Mouse (Mus musculus): ENCODE results near the gene Heatr4. TPM values are rescaled to one million over a fixed set of nuclear protein-coding genes. Genes with fewer than 3 reads are reported as not detected.

Gene Heatr4
- polyA plus RNA-seq, 1 experiment from 2014 or later: not detected

- no peaks in the 10 kb centered on the region for H3K36me3 ChIP-seq (ENCODE audit: control insufficient read depth, insufficient read depth, low read length)
- H3K9me3 ChIP-seq (ENCODE audit: control insufficient read depth, low read length): no peaks in the 10 kb centered on the region
- H3K27me3 ChIP-seq (ENCODE audit: control insufficient read depth, insufficient read depth, low read length): no peaks in the 10 kb centered on the region
- H3K4me2 ChIP-seq (ENCODE audit: low read depth, low read length): no peak overlapping the region
- no peak for ATAC-seq (ENCODE audit: low read depth)
- H3K27ac ChIP-seq (ENCODE audit: low read depth, low read length): no peak overlapping the region
- WGBS: 79% methylated on average over 9 of the region's 9 CpGs
- H3K4me3 ChIP-seq (ENCODE audit: low read depth, low read length): no peak overlapping the region
- no peaks in the 10 kb centered on the region; the same call in 1 of the 2 replicates for H3K4me1 ChIP-seq (ENCODE audit: control insufficient read depth, insufficient read depth, low read length)
- H3K9ac ChIP-seq (replicated peaks; ENCODE audit: low read depth, low read length): no peak overlapping the region
These were observed 67.8 kb downstream of the Heatr4 start for GRCm38 (mm10) chr12:83916884-83917283.

DNA sequence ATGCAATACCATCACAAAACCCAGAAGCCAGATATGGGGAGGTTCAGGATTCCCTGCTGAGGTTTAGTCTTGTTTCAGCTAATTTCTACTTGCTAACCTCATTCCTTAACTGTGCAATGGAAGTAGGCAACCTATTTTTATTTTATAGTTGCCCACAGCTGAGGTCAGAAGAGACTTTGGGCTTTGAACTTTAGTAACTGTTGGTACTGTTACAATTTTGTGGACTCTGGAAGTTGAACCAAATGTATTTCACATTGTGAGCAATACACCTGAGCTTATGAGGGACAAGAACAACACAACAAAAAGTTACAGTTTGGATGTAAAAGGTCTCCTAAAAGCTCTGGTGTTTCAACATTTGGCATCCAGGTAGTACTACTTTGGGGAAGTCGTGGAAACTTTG is 69.9 kb downstream of the Heatr4 start:
- no peak for ATAC-seq (ENCODE audit: low read depth)
- no peaks in the 10 kb centered on the region for H3K36me3 ChIP-seq (ENCODE audit: control insufficient read depth, insufficient read depth, low read length)
- H3K4me1 ChIP-seq (ENCODE audit: control insufficient read depth, insufficient read depth, low read length): no peaks in the 10 kb centered on the region
- no peaks in the 10 kb centered on the region for H3K9me3 ChIP-seq (ENCODE audit: control insufficient read depth, low read length)
- H3K27me3 ChIP-seq (ENCODE audit: control insufficient read depth, insufficient read depth, low read length): no peaks in the 10 kb centered on the region
- no peak overlapping the region for H3K4me2 ChIP-seq (ENCODE audit: low read depth, low read length)
- WGBS: 85% methylated on average over 1 of the region's 1 CpGs
- H3K4me3 ChIP-seq (ENCODE audit: low read depth, low read length): no peak overlapping the region
- H3K27ac ChIP-seq (ENCODE audit: low read depth, low read length): no peak overlapping the region
- no peak overlapping the region for H3K9ac ChIP-seq (replicated peaks; ENCODE audit: low read depth, low read length)

GRCm38 (mm10) chr12:83914202-83914740 is 70.4 kb downstream of the Heatr4 start:
- WGBS: 92% methylated on average over 4 of the region's 4 CpGs
- no peak for ATAC-seq (ENCODE audit: low read depth)
- no peak overlapping the region for H3K27ac ChIP-seq (ENCODE audit: low read depth, low read length)

GRCm38 (mm10) chr12:83910451-83910850 is 74.2 kb downstream of the Heatr4 start:
- no peak overlapping the region for H3K4me2 ChIP-seq (ENCODE audit: low read depth, low read length)
- no peaks in the 10 kb centered on the region for H3K27me3 ChIP-seq (ENCODE audit: control insufficient read depth, insufficient read depth, low read length)
- no peak overlapping the region for H3K27ac ChIP-seq (ENCODE audit: low read depth, low read length)
- H3K36me3 ChIP-seq (ENCODE audit: control insufficient read depth, insufficient read depth, low read length): no peaks in the 10 kb centered on the region
- H3K4me3 ChIP-seq (ENCODE audit: low read depth, low read length): no peak overlapping the region
- no peaks in the 10 kb centered on the region for H3K4me1 ChIP-seq (ENCODE audit: control insufficient read depth, insufficient read depth, low read length)
- no peak for ATAC-seq (ENCODE audit: low read depth)
- WGBS: 94% methylated on average over 2 of the region's 2 CpGs
- H3K9ac ChIP-seq (replicated peaks; ENCODE audit: low read depth, low read length): no peak overlapping the region
- no peaks in the 10 kb centered on the region for H3K9me3 ChIP-seq (ENCODE audit: control insufficient read depth, low read length)

More at GRCm38 (mm10) chr12:83914202-83914740, 70.4 kb downstream of the Heatr4 start:
- no peaks in the 10 kb centered on the region for H3K36me3 ChIP-seq (ENCODE audit: control insufficient read depth, insufficient read depth, low read length)
- H3K27me3 ChIP-seq (ENCODE audit: control insufficient read depth, insufficient read depth, low read length): no peaks in the 10 kb centered on the region
- no peaks in the 10 kb centered on the region for H3K9me3 ChIP-seq (ENCODE audit: control insufficient read depth, low read length)
- H3K4me3 ChIP-seq (ENCODE audit: low read depth, low read length): no peak overlapping the region
- no peaks in the 10 kb centered on the region for H3K4me1 ChIP-seq (ENCODE audit: control insufficient read depth, insufficient read depth, low read length)
- H3K9ac ChIP-seq (replicated peaks; ENCODE audit: low read depth, low read length): no peak overlapping the region
- H3K4me2 ChIP-seq (ENCODE audit: low read depth, low read length): no peak overlapping the region

Other genes starting within 250 kb of the Heatr4 start
- 0.20 and 0.24 TPM in 2 replicates for gene Papln, start 221.2 kb downstream of the Heatr4 start, polyA plus RNA-seq (2014; fragmentation: Nextera tagmentation; extraction: Ambion mirVana)
- gene Numb, start 62.9 kb downstream of the Heatr4 start, polyA plus RNA-seq (2014; fragmentation: Nextera tagmentation; extraction: Ambion mirVana): 16.1 and 19.4 TPM in 2 replicates
- 10.5 and 12.6 TPM in 2 replicates for gene Riox1, start 34.2 kb downstream of the Heatr4 start, polyA plus RNA-seq (2014; fragmentation: Nextera tagmentation; extraction: Ambion mirVana)
- 11.3 and 13.7 TPM in 2 replicates for gene Acot2, start 3.0 kb upstream of the Heatr4 start, polyA plus RNA-seq (2014; fragmentation: Nextera tagmentation; extraction: Ambion mirVana)
- 93.6 and 93.9 TPM in 2 replicates for gene Acot1, start 24.6 kb upstream of the Heatr4 start, polyA plus RNA-seq (2014; fragmentation: Nextera tagmentation; extraction: Ambion mirVana)
- gene Acot4, start 53.5 kb upstream of the Heatr4 start, polyA plus RNA-seq (2014; fragmentation: Nextera tagmentation; extraction: Ambion mirVana): 0.47 and 0.59 TPM in 2 replicates
- gene Gm49366, start 54.1 kb upstream of the Heatr4 start, polyA plus RNA-seq (2014; fragmentation: Nextera tagmentation; extraction: Ambion mirVana): not detected in 2 replicates
- 1.8 TPM in 2 replicates for gene Acot3, start 67.3 kb upstream of the Heatr4 start, polyA plus RNA-seq (2014; fragmentation: Nextera tagmentation; extraction: Ambion mirVana)
- 0.21 and 0.25 TPM in 2 replicates for gene Acot5, start 84.5 kb upstream of the Heatr4 start, polyA plus RNA-seq (2014; fragmentation: Nextera tagmentation; extraction: Ambion mirVana)
- gene Acot6, start 115.8 kb upstream of the Heatr4 start, polyA plus RNA-seq (2014; fragmentation: Nextera tagmentation; extraction: Ambion mirVana): 1.3 and 1.9 TPM in 2 replicates
- 6.8 and 6.9 TPM in 2 replicates for gene Dnal1, start 129.5 kb upstream of the Heatr4 start, polyA plus RNA-seq (2014; fragmentation: Nextera tagmentation; extraction: Ambion mirVana)
- 3.4 and 3.9 TPM in 2 replicates for gene Pnma1, start 163.6 kb upstream of the Heatr4 start, polyA plus RNA-seq (2014; fragmentation: Nextera tagmentation; extraction: Ambion mirVana)
- 4.2 and 4.5 TPM in 2 replicates for gene Elmsan1, start 234.0 kb upstream of the Heatr4 start, polyA plus RNA-seq (2014; fragmentation: Nextera tagmentation; extraction: Ambion mirVana)

All from neural tube, embryonic 14.5 days (tissue).